Mouse (Mus musculus): ENCODE measurements around the gene Mrap. TPM values are rescaled to one million over a fixed set of nuclear protein-coding genes. Genes with fewer than 3 reads are reported as not detected.

The Mrap gene
- polyA plus RNA-seq, 1 experiment from 2014 or later: 2.7 TPM

- WGBS: 44% methylated on average over 4 of the region's 4 CpGs
- H3K9ac ChIP-seq: no peak overlapping the region
- H3K36me3 ChIP-seq: peaks cover 10% of the 10 kb centered on the region
- H3K9me3 ChIP-seq: no peaks in the 10 kb centered on the region
- H3K27ac ChIP-seq: no peak overlapping the region
- peak; percentile 95 for ATAC-seq (ENCODE audit: insufficient read depth, low FRiP score, low read depth)
- H3K27me3 ChIP-seq (replicated peaks): no peaks in the 10 kb centered on the region
- H3K4me1 ChIP-seq: no peaks in the 10 kb centered on the region
- no peak overlapping the region for H3K4me2 ChIP-seq
- H3K4me3 ChIP-seq (replicated peaks): no peak overlapping the region
Observed at GRCm38 (mm10) chr16:90760515-90760914, 22.5 kb downstream of the Mrap start.

- Histone ChIP-seq H3K4me1 (no peaks in the 10 kb centered on the region), H3K9me3 (no peaks in the 10 kb centered on the region), H3K4me2 (no peak overlapping the region), H3K36me3 (peaks cover 43% of the 10 kb centered on the region), H3K4me3 (replicated peaks) (no peak overlapping the region), H3K9ac (no peak overlapping the region), H3K27me3 (replicated peaks) (no peaks in the 10 kb centered on the region), H3K27ac (no peak overlapping the region)
- WGBS: 76% methylated on average over 9 of the region's 9 CpGs
- no peak for ATAC-seq (ENCODE audit: insufficient read depth, low FRiP score, low read depth)
Observed at GRCm38 (mm10) chr16:90765195-90765877, 27.3 kb downstream of the Mrap start.

GRCm38 (mm10) chr16:90766919-90767454, 29.0 kb downstream of the Mrap start:
- 92% methylated on average over 15 of the region's 15 CpGs for WGBS
- Histone ChIP-seq H3K9me3 (no peaks in the 10 kb centered on the region), H3K4me3 (replicated peaks) (no peak overlapping the region), H3K27me3 (replicated peaks) (no peaks in the 10 kb centered on the region), H3K36me3 (peaks cover 49% of the 10 kb centered on the region), H3K9ac (no peak overlapping the region), H3K4me1 (no peaks in the 10 kb centered on the region), H3K27ac (no peak overlapping the region), H3K4me2 (no peak overlapping the region)
- ATAC-seq (ENCODE audit: insufficient read depth, low FRiP score, low read depth): no peak

GRCm38 (mm10) chr16:90774216-90774615, 36.2 kb downstream of the Mrap start:
- WGBS: 95% methylated on average over 12 of the region's 12 CpGs
- no peak overlapping the region for H3K9ac ChIP-seq
- H3K27me3 ChIP-seq (replicated peaks): no peaks in the 10 kb centered on the region
- H3K4me1 ChIP-seq: peaks cover under 1% of the 10 kb centered on the region; the same call in 1 of the 2 replicates
- ATAC-seq (ENCODE audit: insufficient read depth, low FRiP score, low read depth): no peak
- H3K36me3 ChIP-seq: peaks cover 56% of the 10 kb centered on the region
- no peaks in the 10 kb centered on the region for H3K9me3 ChIP-seq
- no peak overlapping the region for H3K4me2 ChIP-seq
- no peak overlapping the region for H3K4me3 ChIP-seq (replicated peaks)
- H3K27ac ChIP-seq: no peak overlapping the region

DNA sequence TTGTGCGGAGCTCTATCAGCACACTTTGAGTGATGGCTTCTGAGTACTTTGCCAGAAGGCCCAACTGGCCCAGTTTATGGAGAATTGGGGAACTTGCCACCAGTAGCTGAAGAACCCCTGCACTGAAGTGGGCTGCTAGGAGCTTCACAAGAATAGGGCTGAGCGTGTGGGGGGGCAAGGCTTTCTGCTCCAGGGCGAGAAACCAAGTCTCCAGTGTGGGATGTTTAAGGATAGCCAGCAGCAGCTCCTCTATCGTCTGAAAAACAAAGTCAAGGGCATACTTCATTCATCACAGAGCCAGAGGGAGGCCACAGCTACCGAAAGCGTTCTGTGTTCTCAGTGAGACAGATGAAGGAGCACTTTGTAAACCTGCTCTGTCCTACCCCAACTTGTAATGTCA, 36.6 kb downstream of the Mrap start:
- peaks cover 52% of the 10 kb centered on the region for H3K36me3 ChIP-seq
- no peak for ATAC-seq (ENCODE audit: insufficient read depth, low FRiP score, low read depth)
- no peak overlapping the region for H3K4me3 ChIP-seq (replicated peaks)
- no peak overlapping the region for H3K9ac ChIP-seq
- H3K27me3 ChIP-seq (replicated peaks): no peaks in the 10 kb centered on the region
- whole genome bisulfite sequencing: 88% methylated on average over 6 of the region's 6 CpGs
- no peak overlapping the region for H3K4me2 ChIP-seq
- H3K27ac ChIP-seq: no peak overlapping the region
- no peaks in the 10 kb centered on the region for H3K9me3 ChIP-seq
- H3K4me1 ChIP-seq: peaks cover 4% of the 10 kb centered on the region; the same call in 1 of the 2 replicates

DNA sequence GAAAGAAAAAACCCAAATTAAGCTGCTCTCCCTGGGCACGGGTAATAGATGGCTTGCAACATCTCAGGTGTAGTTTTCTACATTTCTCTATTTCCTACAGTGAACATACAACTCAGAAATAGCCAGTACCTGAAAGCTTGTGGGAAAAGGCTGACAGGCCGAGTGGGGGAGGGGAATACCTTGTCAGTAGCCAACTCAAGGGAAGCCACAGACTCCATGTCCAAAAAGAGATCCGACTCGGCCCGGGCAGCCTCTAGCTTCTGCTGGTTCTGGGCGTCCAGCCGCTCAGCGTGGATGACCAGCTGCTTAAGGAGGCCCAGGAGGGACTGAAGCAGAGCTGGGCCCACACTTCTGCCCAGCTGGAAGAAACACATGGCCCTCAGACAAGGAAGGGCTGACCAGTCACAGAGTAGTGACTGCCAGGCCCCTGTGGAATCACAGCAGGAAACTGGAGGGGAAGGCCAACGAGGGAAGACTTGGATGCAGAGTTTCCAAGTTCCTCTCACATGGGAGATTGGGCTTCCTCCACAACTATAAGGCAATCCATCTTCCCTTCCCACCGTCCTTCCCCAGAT, 38.0 kb downstream of the Mrap start:
- H3K36me3 ChIP-seq: peaks cover 49% of the 10 kb centered on the region
- no peak overlapping the region for H3K9ac ChIP-seq
- WGBS: 81% methylated on average over 10 of the region's 10 CpGs
- H3K9me3 ChIP-seq: no peaks in the 10 kb centered on the region
- no peak overlapping the region for H3K27ac ChIP-seq
- no peak overlapping the region for H3K4me2 ChIP-seq
- no peak overlapping the region for H3K4me3 ChIP-seq (replicated peaks)
- H3K27me3 ChIP-seq (replicated peaks): no peaks in the 10 kb centered on the region
- no peak for ATAC-seq (ENCODE audit: insufficient read depth, low FRiP score, low read depth)
- peaks cover 8% of the 10 kb centered on the region; the same call in 1 of the 2 replicates for H3K4me1 ChIP-seq

DNA sequence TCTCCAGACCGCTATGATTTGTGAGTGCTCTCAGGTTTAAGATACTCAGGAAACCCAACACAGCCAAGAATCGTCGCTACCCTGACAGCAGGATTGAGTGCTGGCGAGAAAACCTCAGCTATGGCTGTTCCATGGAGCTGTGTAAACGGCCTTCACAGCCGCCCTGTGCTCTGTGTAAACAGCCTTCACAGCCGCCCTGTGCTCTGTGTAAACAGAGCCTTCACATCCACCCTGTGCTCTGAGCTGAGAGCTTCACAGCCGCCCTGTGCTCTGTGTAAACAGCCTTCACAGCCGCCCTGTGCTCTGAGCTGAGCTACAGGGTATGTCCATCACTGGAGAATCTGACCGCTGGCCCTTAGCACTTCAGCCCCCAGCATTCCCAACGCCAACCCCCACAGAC, 41.8 kb downstream of the Mrap start:
- Histone ChIP-seq H3K27ac (0 out of 2 replicates have a peak overlapping the region, but pooled peaks have one; percentile 26), H3K4me1 (peaks cover 8% of the 10 kb centered on the region; the same call in 1 of the 2 replicates), H3K9ac (no peak overlapping the region), H3K36me3 (peaks cover 37% of the 10 kb centered on the region), H3K4me2 (no peak overlapping the region), H3K27me3 (replicated peaks) (no peaks in the 10 kb centered on the region), H3K4me3 (replicated peaks) (no peak overlapping the region), H3K9me3 (no peaks in the 10 kb centered on the region)
- 28% methylated on average over 11 of the region's 11 CpGs for WGBS
- ATAC-seq (ENCODE audit: insufficient read depth, low FRiP score, low read depth): peak; percentile 84

DNA sequence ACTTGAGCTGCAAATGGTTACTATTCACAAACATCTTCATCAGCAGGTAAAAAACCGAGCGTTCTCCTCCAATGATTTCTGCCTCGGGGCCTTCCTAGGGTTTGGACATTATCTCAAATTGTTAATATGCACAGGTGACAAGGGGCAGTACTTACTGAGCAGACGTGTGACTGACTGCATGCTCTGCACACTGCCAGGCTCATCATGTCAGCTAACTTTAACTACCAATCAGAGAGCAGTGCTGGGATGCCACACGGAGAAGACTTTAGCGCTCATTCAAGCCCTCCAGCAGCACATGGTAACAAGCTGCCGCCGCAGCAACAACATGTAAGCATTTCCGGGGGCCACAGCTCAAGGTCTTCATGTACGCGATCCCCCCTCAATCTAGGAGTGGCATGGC, 45.3 kb downstream of the Mrap start:
- H3K9me3 ChIP-seq: no peaks in the 10 kb centered on the region
- peaks cover 8% of the 10 kb centered on the region; the same call in 1 of the 2 replicates for H3K4me1 ChIP-seq
- 92% methylated on average over 11 of the region's 11 CpGs for WGBS
- H3K27ac ChIP-seq: no peak overlapping the region
- H3K4me3 ChIP-seq (replicated peaks): no peak overlapping the region
- no peak overlapping the region for H3K4me2 ChIP-seq
- H3K36me3 ChIP-seq: peaks cover 46% of the 10 kb centered on the region
- H3K27me3 ChIP-seq (replicated peaks): no peaks in the 10 kb centered on the region
- no peak overlapping the region for H3K9ac ChIP-seq
- ATAC-seq (ENCODE audit: insufficient read depth, low FRiP score, low read depth): no peak

GRCm38 (mm10) chr16:90785257-90785656, 47.2 kb downstream of the Mrap start:
- H3K27ac ChIP-seq: no peak overlapping the region
- H3K9me3 ChIP-seq: no peaks in the 10 kb centered on the region
- H3K4me3 ChIP-seq (replicated peaks): no peak overlapping the region
- peaks cover 45% of the 10 kb centered on the region for H3K36me3 ChIP-seq
- H3K4me1 ChIP-seq: no peaks in the 10 kb centered on the region
- ATAC-seq (ENCODE audit: insufficient read depth, low FRiP score, low read depth): no peak
- H3K4me2 ChIP-seq: no peak overlapping the region
- no peak overlapping the region for H3K9ac ChIP-seq
- 62% methylated on average over 4 of the region's 4 CpGs for WGBS
- H3K27me3 ChIP-seq (replicated peaks): no peaks in the 10 kb centered on the region

- no peak overlapping the region for H3K4me3 ChIP-seq (replicated peaks)
- H3K27ac ChIP-seq: no peak overlapping the region
- H3K4me1 ChIP-seq: no peaks in the 10 kb centered on the region
- H3K4me2 ChIP-seq: no peak overlapping the region
- H3K36me3 ChIP-seq: peaks cover 43% of the 10 kb centered on the region
- H3K27me3 ChIP-seq (replicated peaks): no peaks in the 10 kb centered on the region
- WGBS: 80% methylated on average over 6 of the region's 6 CpGs
- ATAC-seq (ENCODE audit: insufficient read depth, low FRiP score, low read depth): no peak
- no peak overlapping the region for H3K9ac ChIP-seq
- no peaks in the 10 kb centered on the region for H3K9me3 ChIP-seq
Observed at GRCm38 (mm10) chr16:90788580-90788979, 50.6 kb downstream of the Mrap start.

DNA sequence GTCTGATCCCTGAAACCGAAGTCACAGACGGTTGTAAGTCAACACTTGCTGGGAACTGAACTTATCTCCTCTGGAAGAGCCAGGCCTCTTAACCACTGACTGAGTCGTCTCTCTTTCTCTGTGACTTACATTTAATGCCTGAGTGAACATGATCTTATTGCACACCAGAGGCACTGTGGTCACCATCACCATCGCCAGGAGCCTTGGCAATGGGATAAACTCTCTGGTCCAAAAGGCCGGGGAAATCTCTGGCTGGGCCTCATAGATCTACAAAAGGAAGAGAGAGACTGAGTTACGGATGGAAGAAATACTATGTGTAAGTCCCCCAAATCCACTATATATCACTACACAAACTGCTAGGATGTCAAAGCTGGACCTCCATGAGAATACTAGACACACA, 52.9 kb downstream of the Mrap start:
- Histone ChIP-seq H3K27ac (no peak overlapping the region), H3K27me3 (replicated peaks) (no peaks in the 10 kb centered on the region), H3K4me2 (no peak overlapping the region), H3K36me3 (peaks cover 47% of the 10 kb centered on the region), H3K4me1 (no peaks in the 10 kb centered on the region), H3K4me3 (replicated peaks) (no peak overlapping the region), H3K9me3 (no peaks in the 10 kb centered on the region), H3K9ac (no peak overlapping the region)
- ATAC-seq (ENCODE audit: insufficient read depth, low FRiP score, low read depth): no peak
- 93% methylated on average over 6 of the region's 6 CpGs for WGBS

- Histone ChIP-seq H3K36me3 (peaks cover 45% of the 10 kb centered on the region), H3K27me3 (replicated peaks) (no peaks in the 10 kb centered on the region), H3K4me3 (replicated peaks) (no peak overlapping the region), H3K27ac (no peak overlapping the region), H3K4me1 (no peaks in the 10 kb centered on the region), H3K9ac (no peak overlapping the region), H3K9me3 (no peaks in the 10 kb centered on the region), H3K4me2 (no peak overlapping the region)
- WGBS: 84% methylated on average over 5 of the region's 5 CpGs
- no peak for ATAC-seq (ENCODE audit: insufficient read depth, low FRiP score, low read depth)
Observed at GRCm38 (mm10) chr16:90792066-90792465, 54.1 kb downstream of the Mrap start.
